Mouse (Mus musculus) heart, adult 2 months (tissue): Measurements from ENCODE around the gene Hist1h2af. TPM values are rescaled to one million over a fixed set of nuclear protein-coding genes. Genes with fewer than 3 reads are reported as not detected.
A peak's percentile ranks its signal among the peaks of the same experiment; 100 is the strongest.
"Not testable (repeated sequence)": the region's sequence is repeated elsewhere in the genome, so short reads cannot be mapped to it uniquely, and the experiment has no call there.

Source experiments
- DNase-seq, 2 experiments: peaks; one replicate each; pipeline ENCODE4 v3.0.0; 2021
- H3K27ac ChIP-seq: fragments of 200-600 bp; 2 replicates; pipeline ENCODE4 v1.8.1; 2022
- H3K27me3 ChIP-seq: fragments of 200-500 bp; 2 replicates; pipeline ENCODE4 v1.6.1; 2012; ENCODE audit warnings: mild to moderate bottlenecking, low read length, inconsistent platforms, mixed read lengths; ENCODE audit not compliant: control insufficient read depth, insufficient read depth
- H3K36me3 ChIP-seq: fragments of 200-500 bp; 2 replicates; pipeline ENCODE4 v1.6.1; 2012; ENCODE audit warnings: low read length, inconsistent platforms; ENCODE audit not compliant: control insufficient read depth, insufficient read depth
- H3K4me1 ChIP-seq: fragments of 200-500 bp; 2 replicates; pipeline ENCODE4 v1.6.1; 2011; ENCODE audit warnings: low read length; ENCODE audit not compliant: control insufficient read depth, insufficient read depth
- H3K4me3 ChIP-seq: fragments of 200-600 bp; 2 replicates; pipeline ENCODE4 v1.8.1; 2022
- H3K79me2 ChIP-seq: fragments of 200-500 bp; replicated peaks from 2 replicates; pipeline ENCODE4 v1.6.1; 2012; ENCODE audit warnings: mild to moderate bottlenecking, inconsistent platforms, low read length, moderate library complexity, mixed read lengths; ENCODE audit not compliant: control insufficient read depth, insufficient read depth
- H3K9ac ChIP-seq: fragments of 200-500 bp; 2 replicates; pipeline ENCODE4 v1.6.1; 2012; ENCODE audit warnings: low read depth, mild to moderate bottlenecking, control low read depth, inconsistent platforms, low read length, mixed read lengths
- CTCF ChIP-seq: fragments of 200-600 bp; IDR thresholded peaks from 2 replicates; pipeline ENCODE4 v1.8.1; 2022; ENCODE audit warnings: antibody characterized with exemption, mild to moderate bottlenecking, moderate library complexity
- EP300 ChIP-seq: fragments of 200-500 bp; IDR thresholded peaks from 2 replicates; pipeline ENCODE4 v1.6.1; 2011; ENCODE audit warnings: low read depth, low read length, control low read depth; ENCODE audit not compliant: insufficient read depth
- POLR2A ChIP-seq: fragments of 200-500 bp; IDR thresholded peaks from 2 replicates; pipeline ENCODE4 v1.6.1; 2011; ENCODE audit warnings: mild to moderate bottlenecking, low read depth, low read length, control low read depth; ENCODE audit not compliant: insufficient read depth
- WGBS: fragments of 180-500 bp; shearing (Covaris S2); methylation state at CpG from one replicate; pipeline ENCODE4 v1.1.7; 2018; 5-methylcytosine and 5-hydroxymethylcytosine counted together
- intact Hi-C: fragments of 180-260 bp; cut with DNase I; formaldehyde crosslinking; loops from one replicate; pipeline ENCODE4 v1.15.1; 2025
- polyA plus RNA-seq: library from polyadenylated mRNA; depleted of rRNA; stranded (reverse); fragments of >200 nt; gene quantifications from 2 replicates; pipeline ENCODE4 v1.2.3, GENCODE M21; 2012
- total RNA-seq, 2 experiments: library from RNA; stranded (reverse); gene quantifications; 2 replicates each; pipeline ENCODE4 v1.2.3; 2021

The Hist1h2af gene
- total and polyA plus RNA-seq, 3 experiments = 2.0 to 9.8 (median 4.4) TPM

DNA sequence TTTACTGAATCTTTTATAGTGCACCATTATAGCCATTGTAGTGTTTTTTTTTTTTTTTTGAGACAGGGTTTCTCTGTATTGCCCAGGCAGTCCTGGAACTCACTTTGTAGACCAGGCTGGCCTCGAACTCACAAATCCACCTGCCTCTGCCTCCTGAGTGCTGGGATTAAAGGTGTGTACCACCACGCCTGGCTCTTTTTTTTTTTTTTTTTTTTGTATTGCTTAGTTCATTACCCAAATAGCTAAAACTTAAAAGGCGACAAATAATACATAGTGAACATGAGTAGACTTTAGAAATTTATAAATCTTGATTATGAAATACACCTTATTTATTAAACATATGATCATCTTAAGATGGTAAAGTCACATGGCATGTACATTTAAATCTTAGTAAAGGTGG lies 7.8 kb downstream of the Hist1h2af start:
- no peaks in the 10 kb centered on the region for H3K36me3 ChIP-seq
- no peaks in the 10 kb centered on the region for H3K27me3 ChIP-seq
- H3K4me3 ChIP-seq = no peak overlapping the region
- H3K27ac ChIP-seq = no peak overlapping the region
- 89% methylated on average over 3 of the region's 3 CpGs for WGBS
- DNase-seq = no peak
- intact Hi-C loops = no loop called here
- H3K9ac ChIP-seq = no peak overlapping the region
- no peaks in the 10 kb centered on the region; the same call in 1 of the 2 replicates for H3K4me1 ChIP-seq
- TF ChIP-seq CTCF (no peak), EP300 (no peak), POLR2A (no peak)
- no peaks in the 10 kb centered on the region for H3K79me2 ChIP-seq

DNA sequence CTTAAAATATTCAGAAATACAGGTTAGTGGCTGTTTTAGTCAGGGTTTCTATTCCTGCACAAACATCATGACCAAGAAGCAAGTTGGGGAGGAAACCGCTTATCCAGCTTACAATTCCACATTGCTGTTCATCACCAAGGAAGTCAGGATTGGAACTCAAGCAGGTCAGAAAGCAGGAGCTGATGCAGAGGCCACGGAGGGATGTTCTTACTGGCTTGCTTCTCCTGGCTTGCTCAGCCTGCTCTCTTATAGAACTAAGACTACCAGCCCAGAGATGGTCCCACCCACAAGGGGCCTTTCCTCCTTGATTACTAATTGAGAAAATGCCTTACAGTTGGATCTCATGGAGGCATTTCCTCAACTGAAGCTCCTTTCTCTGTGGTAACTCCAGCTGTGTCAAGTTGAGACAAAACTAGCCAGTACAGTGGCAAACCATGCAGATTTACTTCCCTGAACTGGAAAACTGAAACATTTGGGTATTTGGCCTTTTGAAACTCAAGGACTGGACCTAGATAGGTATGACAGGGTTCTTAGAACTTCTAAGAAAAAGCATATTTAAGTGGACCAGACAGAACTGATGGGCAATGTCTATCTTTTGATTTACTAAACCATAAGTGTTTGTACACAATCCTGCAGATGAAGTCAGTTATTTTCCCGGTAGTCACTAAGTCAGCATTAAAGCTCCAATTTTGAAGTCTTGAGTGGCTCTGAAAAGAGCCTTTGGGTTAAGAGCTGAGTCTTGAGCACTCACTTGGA lies 8.7 kb downstream of the Hist1h2af start:
- H3K4me3 ChIP-seq = peak overlapping the region; percentile 81

GRCm38 (mm10) chr13:23542999-23543607 lies 9.4 kb downstream of the Hist1h2af start, which contains the start of gene Hist1h2bh:
TSS of gene Hist1h2bh (minus strand) at chr13:23543392.
- peak within 1 kb of the TSS; percentile 81 for H3K4me3 ChIP-seq
- H3K27ac ChIP-seq = peak within 1 kb of the TSS; percentile 84
- DNase-seq = peak; percentile 69 to 79
- intact Hi-C loops, H3K4me1 ChIP-seq, H3K79me2 ChIP-seq, H3K36me3 ChIP-seq, H3K27me3 ChIP-seq: not testable (repeated sequence)
- under 1% methylated on average over 42 of the region's 42 CpGs for WGBS
- peak within 1 kb of the TSS; percentile 54 for H3K9ac ChIP-seq
- TF ChIP-seq POLR2A = peak; percentile 65

More for the DNA sequence above, 8.7 kb downstream of the Hist1h2af start:
- 16% methylated on average over 3 of the region's 3 CpGs for WGBS
- H3K36me3 ChIP-seq, H3K27ac ChIP-seq, intact Hi-C loops, H3K4me1 ChIP-seq, H3K27me3 ChIP-seq, H3K79me2 ChIP-seq, DNase-seq: not testable (repeated sequence)
- H3K9ac ChIP-seq = peak overlapping the region; percentile 54

GRCm38 (mm10) chr13:23543965-23544786 lies 10.5 kb downstream of the Hist1h2af start, which contains the start of gene Hist1h3f:
TSS of gene Hist1h3f (plus strand) at chr13:23544052.
- Histone ChIP-seq H3K79me2 (no peaks in the 10 kb centered on the region), H3K36me3 (no peaks in the 10 kb centered on the region), H3K27ac (peak within 1 kb of the TSS; percentile 84), H3K4me1 (no peaks in the 10 kb centered on the region; the same call in 1 of the 2 replicates), H3K27me3 (no peaks in the 10 kb centered on the region), H3K4me3 (peak within 1 kb of the TSS; percentile 81), H3K9ac (peak within 1 kb of the TSS; percentile 95)
- WGBS = under 1% methylated on average over 30 of the region's 45 CpGs
- TF ChIP-seq POLR2A = peak; percentile 95
- no peak for TF ChIP-seq CTCF
- TF ChIP-seq EP300 = no peak
- peak; percentile 78 to 80 for DNase-seq
- intact Hi-C loops = loop anchor here (2.0 kb wide), 1 partner anchor 13 kb away; the partner anchor contains the start of gene Hist1h4h

GRCm38 (mm10) chr13:23544787-23545120 lies 11.0 kb downstream of the Hist1h2af start:
- not testable (repeated sequence) for H3K27me3 ChIP-seq, H3K27ac ChIP-seq, H3K4me1 ChIP-seq, DNase-seq, H3K79me2 ChIP-seq, H3K36me3 ChIP-seq
- intact Hi-C loops = loop anchor here (2.0 kb wide), 1 partner anchor 14 kb away; the partner anchor contains the start of gene Hist1h4h
- Histone ChIP-seq H3K4me3 (peak overlapping the region; percentile 81), H3K9ac (peak overlapping the region; percentile 60)
- 0% methylated on average over 13 of the region's 14 CpGs for WGBS

DNA sequence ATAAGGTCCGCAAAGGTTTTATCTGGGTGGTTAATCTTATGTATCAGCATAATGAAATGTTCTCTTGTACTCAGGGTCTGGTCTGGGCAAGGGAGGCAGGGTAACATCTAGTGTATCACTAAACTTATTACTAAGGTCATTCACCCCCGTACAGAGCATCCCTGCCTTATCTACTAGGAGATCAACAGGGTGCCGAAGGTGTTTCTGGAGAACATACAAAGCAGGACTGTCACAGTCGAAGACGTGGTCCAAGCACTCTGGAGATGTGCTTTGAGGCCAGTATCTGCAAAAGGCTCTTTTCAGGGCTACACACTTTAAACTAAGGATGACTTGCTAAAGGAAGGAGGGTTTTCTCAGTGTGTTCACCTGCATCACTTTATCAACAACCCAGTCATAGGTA lies 13.0 kb downstream of the Hist1h2af start:
- H3K9ac ChIP-seq = no peak overlapping the region
- no peak for DNase-seq
- H3K4me1 ChIP-seq = no peaks in the 10 kb centered on the region; the same call in 1 of the 2 replicates
- intact Hi-C loops = no loop called here
- WGBS = 81% methylated on average over 5 of the region's 5 CpGs
- H3K4me3 ChIP-seq = no peak overlapping the region
- no peaks in the 10 kb centered on the region for H3K79me2 ChIP-seq
- H3K27ac ChIP-seq = no peak overlapping the region
- no peaks in the 10 kb centered on the region for H3K27me3 ChIP-seq
- TF ChIP-seq EP300 (no peak), CTCF (no peak), POLR2A (no peak)
- no peaks in the 10 kb centered on the region for H3K36me3 ChIP-seq
